Mouse (Mus musculus) neural tube, embryonic 13.5 days (tissue): ENCODE measurements around the gene Vasn. TPM values are rescaled to one million over a fixed set of nuclear protein-coding genes. Genes with fewer than 3 reads are reported as not detected.

Experiments used
- ATAC-seq: fragments of 200-750 bp; cut with Nextera tagmentation; 2 replicates; pipeline ENCODE4 v1.8.0; 2017; ENCODE audit warnings: low read depth, mild to moderate bottlenecking, moderate TSS enrichment, moderate library complexity
- H3K27ac ChIP-seq: fragments of 300-500 bp; sonication (generic); replicated peaks from 2 replicates; pipeline ENCODE4 v1.5.1; 2015; ENCODE audit warnings: moderate library complexity, mild to moderate bottlenecking, inconsistent platforms
- H3K27me3 ChIP-seq: fragments of 300-500 bp; sonication (generic); 2 replicates; pipeline ENCODE4 v1.6.1; 2015; ENCODE audit warnings: mild to moderate bottlenecking, inconsistent platforms
- H3K36me3 ChIP-seq: fragments of 300-500 bp; sonication (generic); 2 replicates; pipeline ENCODE4 v1.6.1; 2015; ENCODE audit warnings: mild to moderate bottlenecking, inconsistent platforms
- H3K4me1 ChIP-seq: fragments of 300-500 bp; sonication (generic); replicated peaks from 2 replicates; pipeline ENCODE4 v1.6.1; 2015; ENCODE audit warnings: inconsistent platforms
- H3K4me2 ChIP-seq: fragments of 300-500 bp; sonication (generic); 2 replicates; pipeline ENCODE4 v1.6.1; 2015; ENCODE audit warnings: inconsistent platforms, mild to moderate bottlenecking, moderate library complexity
- H3K4me3 ChIP-seq: fragments of 300-500 bp; sonication (generic); 2 replicates; pipeline ENCODE4 v1.5.1; 2015; ENCODE audit warnings: mild to moderate bottlenecking, inconsistent platforms
- H3K9ac ChIP-seq: fragments of 300-500 bp; sonication (generic); 2 replicates; pipeline ENCODE4 v1.6.1; 2015; ENCODE audit warnings: moderate library complexity, mild to moderate bottlenecking, inconsistent platforms
- H3K9me3 ChIP-seq: fragments of 300-500 bp; sonication (generic); 2 replicates; pipeline ENCODE4 v1.6.1; 2016; ENCODE audit warnings: inconsistent platforms
- WGBS: fragments of 180-500 bp; shearing (Covaris S2); methylation state at CpG from one replicate; pipeline ENCODE4 v1.1.7; 2015; 5-methylcytosine and 5-hydroxymethylcytosine counted together
- polyA plus RNA-seq: library from polyadenylated mRNA; unstranded; fragments of >200 nt; fragmentation: Nextera tagmentation; extraction: Ambion mirVana; gene quantifications from 2 replicates; pipeline ENCODE4 v1.2.1, GENCODE M21; 2015

Gene Vasn
- polyA plus RNA-seq, result 6.7 TPM in 2 replicates

- under 1% methylated on average over 22 of the region's 22 CpGs for WGBS
- H3K9me3 ChIP-seq, result no peaks in the 10 kb centered on the region
Measured at GRCm38 (mm10) chr16:4639831-4640237, at the start of gene Vasn, which contains the start of gene Dnaja3. Gene Vasn (plus strand): TSS chr16:4639941. Gene Dnaja3 (plus strand): TSS chr16:4639989.

GRCm38 (mm10) chr16:4590236-4590635 lies 49.5 kb upstream of the Vasn start:
- WGBS, result 96% methylated on average over 9 of the region's 9 CpGs
- peaks cover 9% of the 10 kb centered on the region for H3K36me3 ChIP-seq
- no peak overlapping the region for H3K4me3 ChIP-seq
- peaks cover 42% of the 10 kb centered on the region for H3K4me1 ChIP-seq
- no peak for ATAC-seq
- H3K4me2 ChIP-seq, result no peak overlapping the region
- no peaks in the 10 kb centered on the region for H3K27me3 ChIP-seq
- no peaks in the 10 kb centered on the region for H3K9me3 ChIP-seq
- no peak overlapping the region for H3K27ac ChIP-seq
- H3K9ac ChIP-seq, result no peak overlapping the region

More at GRCm38 (mm10) chr16:4639831-4640237, at the start of gene Vasn, which contains the start of gene Dnaja3:
- H3K27ac ChIP-seq, result peak within 1 kb of the TSS; percentile 77
- H3K27me3 ChIP-seq, result no peaks in the 10 kb centered on the region
- peaks cover 53% of the 10 kb centered on the region for H3K4me1 ChIP-seq
- H3K9ac ChIP-seq, result peak within 1 kb of the TSS; percentile 75
- peak; percentile 92 for ATAC-seq
- H3K4me2 ChIP-seq, result peak within 1 kb of the TSS; percentile 78
- peak within 1 kb of the TSS; percentile 56 for H3K4me3 ChIP-seq
- 0 out of 2 replicates have a peak, but pooled peaks cover 6% of the 10 kb centered on the region for H3K36me3 ChIP-seq

- Histone ChIP-seq H3K9me3 (no peaks in the 10 kb centered on the region), H3K9ac (peak overlapping the region; percentile 98), H3K4me1 (peaks cover 55% of the 10 kb centered on the region), H3K36me3 (peaks cover 9% of the 10 kb centered on the region), H3K27ac (peak overlapping the region; percentile 97), H3K4me2 (peak overlapping the region; percentile 97), H3K4me3 (peak overlapping the region; percentile 87), H3K27me3 (no peaks in the 10 kb centered on the region)
- ATAC-seq, result no peak
- 12% methylated on average over 32 of the region's 32 CpGs for WGBS
Measured at GRCm38 (mm10) chr16:4592909-4593875, 46.5 kb upstream of the Vasn start.

GRCm38 (mm10) chr16:4593971-4594813 lies 45.5 kb upstream of the Vasn start, which contains the start of gene Glis2:
Gene Glis2 (plus strand): TSS chr16:4594713.
- Histone ChIP-seq H3K4me1 (peaks cover 65% of the 10 kb centered on the region), H3K36me3 (peaks cover 9% of the 10 kb centered on the region)

GRCm38 (mm10) chr16:4594814-4595526 lies 44.8 kb upstream of the Vasn start:
- H3K4me1 ChIP-seq, result peaks cover 73% of the 10 kb centered on the region
- peak overlapping the region; percentile 97 for H3K27ac ChIP-seq
- no peaks in the 10 kb centered on the region for H3K27me3 ChIP-seq
- 1% methylated on average over 35 of the region's 52 CpGs for WGBS
- ATAC-seq, result peak; percentile 52
- H3K4me2 ChIP-seq, result peak overlapping the region; percentile 97
- peak overlapping the region; percentile 98 for H3K9ac ChIP-seq
- H3K36me3 ChIP-seq, result peaks cover 9% of the 10 kb centered on the region
- no peaks in the 10 kb centered on the region for H3K9me3 ChIP-seq
- H3K4me3 ChIP-seq, result peak overlapping the region; percentile 87

More at GRCm38 (mm10) chr16:4593971-4594813, 45.5 kb upstream of the Vasn start, which contains the start of gene Glis2:
- Histone ChIP-seq H3K4me3 (peak within 1 kb of the TSS; percentile 87), H3K4me2 (peak within 1 kb of the TSS; percentile 97), H3K27me3 (no peaks in the 10 kb centered on the region), H3K27ac (peak within 1 kb of the TSS; percentile 97), H3K9me3 (no peaks in the 10 kb centered on the region), H3K9ac (peak within 1 kb of the TSS; percentile 98)
- ATAC-seq, result peak; percentile 85
- 0% methylated on average over 21 of the region's 74 CpGs for WGBS

- Histone ChIP-seq H3K27me3 (no peaks in the 10 kb centered on the region), H3K9me3 (no peaks in the 10 kb centered on the region), H3K27ac (peak overlapping the region; percentile 97), H3K36me3 (peaks cover 6% of the 10 kb centered on the region), H3K9ac (peak overlapping the region; percentile 98), H3K4me1 (peaks cover 79% of the 10 kb centered on the region), H3K4me3 (peak overlapping the region; percentile 87), H3K4me2 (peak overlapping the region; percentile 97)
- ATAC-seq, result peak; percentile 17
- 4% methylated on average over 5 of the region's 5 CpGs for WGBS
Measured at GRCm38 (mm10) chr16:4595527-4595963, 44.2 kb upstream of the Vasn start.

GRCm38 (mm10) chr16:4596141-4596728 lies 43.5 kb upstream of the Vasn start:
- Histone ChIP-seq H3K4me2 (peak overlapping the region; percentile 97), H3K27ac (peak overlapping the region; percentile 97), H3K27me3 (no peaks in the 10 kb centered on the region), H3K9me3 (no peaks in the 10 kb centered on the region), H3K36me3 (no peaks in the 10 kb centered on the region), H3K4me3 (peak overlapping the region; percentile 87), H3K4me1 (peaks cover 86% of the 10 kb centered on the region), H3K9ac (peak overlapping the region; percentile 98)
- 4% methylated on average over 3 of the region's 3 CpGs for WGBS
- 0 out of 2 replicates have a peak, but pooled peaks have one; percentile 12 for ATAC-seq

GRCm38 (mm10) chr16:4596836-4597235 lies 42.9 kb upstream of the Vasn start:
- 23% methylated on average over 2 of the region's 2 CpGs for WGBS
- no peaks in the 10 kb centered on the region for H3K36me3 ChIP-seq
- ATAC-seq, result no peak
- H3K4me3 ChIP-seq, result peak overlapping the region; percentile 87
- peak overlapping the region; percentile 97 for H3K27ac ChIP-seq
- peaks cover 89% of the 10 kb centered on the region for H3K4me1 ChIP-seq
- no peaks in the 10 kb centered on the region for H3K9me3 ChIP-seq
- no peaks in the 10 kb centered on the region for H3K27me3 ChIP-seq
- H3K9ac ChIP-seq, result peak overlapping the region; percentile 98
- H3K4me2 ChIP-seq, result peak overlapping the region; percentile 97

GRCm38 (mm10) chr16:4597296-4597695 lies 42.4 kb upstream of the Vasn start:
- H3K4me3 ChIP-seq, result peak overlapping the region; percentile 87
- H3K9ac ChIP-seq, result peak overlapping the region; percentile 98
- H3K4me1 ChIP-seq, result peaks cover 89% of the 10 kb centered on the region
- 39% methylated on average over 7 of the region's 7 CpGs for WGBS
- peak overlapping the region; percentile 97 for H3K4me2 ChIP-seq
- no peaks in the 10 kb centered on the region for H3K9me3 ChIP-seq
- no peak for ATAC-seq
- peak overlapping the region; percentile 97 for H3K27ac ChIP-seq
- no peaks in the 10 kb centered on the region for H3K27me3 ChIP-seq
- no peaks in the 10 kb centered on the region for H3K36me3 ChIP-seq

GRCm38 (mm10) chr16:4598041-4598440 lies 41.7 kb upstream of the Vasn start:
- WGBS, result 50% methylated on average over 5 of the region's 5 CpGs
- Histone ChIP-seq H3K4me2 (peak overlapping the region; percentile 97), H3K9me3 (no peaks in the 10 kb centered on the region), H3K4me1 (peaks cover 89% of the 10 kb centered on the region), H3K9ac (peak overlapping the region; percentile 43; the same call in 1 of the 2 replicates), H3K27ac (peak overlapping the region; percentile 97), H3K27me3 (no peaks in the 10 kb centered on the region), H3K36me3 (no peaks in the 10 kb centered on the region), H3K4me3 (no peak overlapping the region)
- ATAC-seq, result no peak
